Mouse (Mus musculus): ENCODE measurements around the gene Pde4b. TPM values are rescaled to one million over a fixed set of nuclear protein-coding genes. Genes with fewer than 3 reads are reported as not detected.

The Pde4b gene
- polyA plus RNA-seq, 1 experiment = 21.1 TPM

- Histone ChIP-seq H3K27me3 (ENCODE audit: control insufficient read depth, insufficient read depth, low read length) (no peaks in the 10 kb centered on the region), H3K4me3 (ENCODE audit: control insufficient read depth, insufficient read depth, low read length) (no peak overlapping the region), H3K27ac (ENCODE audit: control insufficient read depth, insufficient read depth, low read length) (no peak overlapping the region), H3K4me1 (replicated peaks; ENCODE audit: control insufficient read depth, insufficient read depth, low read length) (no peaks in the 10 kb centered on the region), H3K36me3 (ENCODE audit: control insufficient read depth, insufficient read depth, low read length) (no peaks in the 10 kb centered on the region)
- no peak for DNase-seq
- TF ChIP-seq CTCF (IDR thresholded peaks at IDR 0.05; ENCODE audit: borderline replicate concordance, control insufficient read depth, extremely low read depth, insufficient read depth, low read length, poor library complexity) (no peak), POLR2A (IDR thresholded peaks at IDR 0.05; ENCODE audit: control insufficient read depth, extremely low read depth, insufficient read depth, low read length, poor library complexity) (no peak)
- 64% methylated on average over 3 of the region's 3 CpGs for WGBS
These were observed 84.3 kb downstream of the Pde4b start for GRCm38 (mm10) chr4:102171636-102172035.

GRCm38 (mm10) chr4:102172711-102173213, 85.4 kb downstream of the Pde4b start:
- no peaks in the 10 kb centered on the region for H3K36me3 ChIP-seq (ENCODE audit: control insufficient read depth, insufficient read depth, low read length)
- no peaks in the 10 kb centered on the region for H3K27me3 ChIP-seq (ENCODE audit: control insufficient read depth, insufficient read depth, low read length)
- WGBS = 64% methylated on average over 7 of the region's 7 CpGs
- TF ChIP-seq CTCF (IDR thresholded peaks at IDR 0.05; ENCODE audit: borderline replicate concordance, control insufficient read depth, extremely low read depth, insufficient read depth, low read length, poor library complexity) (no peak), POLR2A (IDR thresholded peaks at IDR 0.05; ENCODE audit: control insufficient read depth, extremely low read depth, insufficient read depth, low read length, poor library complexity) (no peak)
- no peaks in the 10 kb centered on the region for H3K4me1 ChIP-seq (replicated peaks; ENCODE audit: control insufficient read depth, insufficient read depth, low read length)
- H3K27ac ChIP-seq (ENCODE audit: control insufficient read depth, insufficient read depth, low read length) = no peak overlapping the region
- no peak overlapping the region for H3K4me3 ChIP-seq (ENCODE audit: control insufficient read depth, insufficient read depth, low read length)
- DNase-seq = no peak

DNA sequence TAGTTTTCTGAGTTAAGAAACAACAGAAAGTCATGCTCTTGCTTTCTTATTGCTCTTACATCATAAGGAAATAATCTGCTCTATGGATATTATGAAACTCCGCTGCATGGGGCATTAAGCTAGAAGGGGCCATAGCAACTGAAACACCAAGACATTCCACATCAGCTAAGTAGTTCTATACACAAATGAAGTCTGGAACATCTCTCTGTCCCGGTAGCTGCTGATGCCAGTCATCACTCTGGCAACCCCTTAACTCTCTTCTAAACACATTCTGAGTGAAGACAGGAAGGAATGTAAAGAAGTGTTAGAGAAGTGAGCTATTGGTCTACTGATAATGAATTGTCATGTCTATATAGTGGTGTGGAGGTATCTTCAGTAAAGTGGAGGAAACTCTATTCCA, 88.6 kb downstream of the Pde4b start:
- Histone ChIP-seq H3K4me1 (replicated peaks; ENCODE audit: control insufficient read depth, insufficient read depth, low read length) (no peaks in the 10 kb centered on the region), H3K36me3 (ENCODE audit: control insufficient read depth, insufficient read depth, low read length) (no peaks in the 10 kb centered on the region), H3K27me3 (ENCODE audit: control insufficient read depth, insufficient read depth, low read length) (no peaks in the 10 kb centered on the region), H3K4me3 (ENCODE audit: control insufficient read depth, insufficient read depth, low read length) (no peak overlapping the region), H3K27ac (ENCODE audit: control insufficient read depth, insufficient read depth, low read length) (no peak overlapping the region)
- DNase-seq = no peak
- 89% methylated on average over 2 of the region's 2 CpGs for WGBS
- no peak for TF ChIP-seq POLR2A (IDR thresholded peaks at IDR 0.05; ENCODE audit: control insufficient read depth, extremely low read depth, insufficient read depth, low read length, poor library complexity)
- no peak for TF ChIP-seq CTCF (IDR thresholded peaks at IDR 0.05; ENCODE audit: borderline replicate concordance, control insufficient read depth, extremely low read depth, insufficient read depth, low read length, poor library complexity)

GRCm38 (mm10) chr4:102177258-102177657, 89.9 kb downstream of the Pde4b start:
- DNase-seq = no peak
- H3K36me3 ChIP-seq (ENCODE audit: control insufficient read depth, insufficient read depth, low read length) = no peaks in the 10 kb centered on the region
- TF ChIP-seq POLR2A (IDR thresholded peaks at IDR 0.05; ENCODE audit: control insufficient read depth, extremely low read depth, insufficient read depth, low read length, poor library complexity) (no peak), CTCF (IDR thresholded peaks at IDR 0.05; ENCODE audit: borderline replicate concordance, control insufficient read depth, extremely low read depth, insufficient read depth, low read length, poor library complexity) (no peak)
- 86% methylated on average over 5 of the region's 5 CpGs for WGBS
- H3K4me1 ChIP-seq (replicated peaks; ENCODE audit: control insufficient read depth, insufficient read depth, low read length) = no peaks in the 10 kb centered on the region
- no peak overlapping the region for H3K4me3 ChIP-seq (ENCODE audit: control insufficient read depth, insufficient read depth, low read length)
- no peaks in the 10 kb centered on the region for H3K27me3 ChIP-seq (ENCODE audit: control insufficient read depth, insufficient read depth, low read length)
- H3K27ac ChIP-seq (ENCODE audit: control insufficient read depth, insufficient read depth, low read length) = no peak overlapping the region

DNA sequence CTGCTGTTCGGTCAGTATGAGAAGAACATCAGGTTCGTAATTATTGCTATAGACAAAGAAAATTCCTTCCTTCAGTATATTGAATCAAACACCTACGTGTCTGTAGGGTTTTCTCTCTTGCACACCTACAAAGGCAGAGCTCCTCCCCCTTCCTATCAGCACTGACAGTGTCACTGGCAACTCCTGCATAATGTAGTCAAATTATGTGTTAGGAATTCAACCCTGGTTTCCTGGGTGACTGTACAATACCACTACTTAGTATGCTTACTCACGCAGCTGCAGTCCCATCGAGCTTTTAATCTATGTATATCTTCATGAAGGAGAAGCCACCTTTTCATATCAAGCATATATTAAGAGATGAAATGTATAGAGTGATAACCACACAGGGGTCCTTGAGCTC, 99.5 kb downstream of the Pde4b start:
- Histone ChIP-seq H3K36me3 (ENCODE audit: control insufficient read depth, insufficient read depth, low read length) (no peaks in the 10 kb centered on the region), H3K4me1 (replicated peaks; ENCODE audit: control insufficient read depth, insufficient read depth, low read length) (no peaks in the 10 kb centered on the region), H3K27ac (ENCODE audit: control insufficient read depth, insufficient read depth, low read length) (no peak overlapping the region), H3K27me3 (ENCODE audit: control insufficient read depth, insufficient read depth, low read length) (no peaks in the 10 kb centered on the region), H3K4me3 (ENCODE audit: control insufficient read depth, insufficient read depth, low read length) (no peak overlapping the region)
- WGBS = 85% methylated on average over 5 of the region's 5 CpGs
- no peak for DNase-seq
- TF ChIP-seq CTCF (IDR thresholded peaks at IDR 0.05; ENCODE audit: borderline replicate concordance, control insufficient read depth, extremely low read depth, insufficient read depth, low read length, poor library complexity) = no peak
- no peak for TF ChIP-seq POLR2A (IDR thresholded peaks at IDR 0.05; ENCODE audit: control insufficient read depth, extremely low read depth, insufficient read depth, low read length, poor library complexity)

GRCm38 (mm10) chr4:102197707-102198106, 110.4 kb downstream of the Pde4b start:
- Histone ChIP-seq H3K27me3 (ENCODE audit: control insufficient read depth, insufficient read depth, low read length) (no peaks in the 10 kb centered on the region), H3K4me1 (replicated peaks; ENCODE audit: control insufficient read depth, insufficient read depth, low read length) (no peaks in the 10 kb centered on the region), H3K27ac (ENCODE audit: control insufficient read depth, insufficient read depth, low read length) (no peak overlapping the region), H3K36me3 (ENCODE audit: control insufficient read depth, insufficient read depth, low read length) (no peaks in the 10 kb centered on the region), H3K4me3 (ENCODE audit: control insufficient read depth, insufficient read depth, low read length) (no peak overlapping the region)
- no peak for TF ChIP-seq CTCF (IDR thresholded peaks at IDR 0.05; ENCODE audit: borderline replicate concordance, control insufficient read depth, extremely low read depth, insufficient read depth, low read length, poor library complexity)
- no peak for TF ChIP-seq POLR2A (IDR thresholded peaks at IDR 0.05; ENCODE audit: control insufficient read depth, extremely low read depth, insufficient read depth, low read length, poor library complexity)
- WGBS = 90% methylated on average over 5 of the region's 5 CpGs
- no peak for DNase-seq

- H3K4me1 ChIP-seq (replicated peaks; ENCODE audit: control insufficient read depth, insufficient read depth, low read length) = no peaks in the 10 kb centered on the region
- no peak overlapping the region for H3K4me3 ChIP-seq (ENCODE audit: control insufficient read depth, insufficient read depth, low read length)
- no peak for DNase-seq
- no peak for TF ChIP-seq POLR2A (IDR thresholded peaks at IDR 0.05; ENCODE audit: control insufficient read depth, extremely low read depth, insufficient read depth, low read length, poor library complexity)
- TF ChIP-seq CTCF (IDR thresholded peaks at IDR 0.05; ENCODE audit: borderline replicate concordance, control insufficient read depth, extremely low read depth, insufficient read depth, low read length, poor library complexity) = no peak
- no peaks in the 10 kb centered on the region for H3K27me3 ChIP-seq (ENCODE audit: control insufficient read depth, insufficient read depth, low read length)
- no peak overlapping the region for H3K27ac ChIP-seq (ENCODE audit: control insufficient read depth, insufficient read depth, low read length)
- 77% methylated on average over 2 of the region's 2 CpGs for WGBS
- no peaks in the 10 kb centered on the region for H3K36me3 ChIP-seq (ENCODE audit: control insufficient read depth, insufficient read depth, low read length)
These were observed 122.4 kb downstream of the Pde4b start for GRCm38 (mm10) chr4:102209773-102210172.

Measured in thymus, adult 2 months (tissue).